Mouse (Mus musculus): ENCODE results near the gene Cct2. TPM values are rescaled to one million over a fixed set of nuclear protein-coding genes. Genes with fewer than 3 reads are reported as not detected.
A peak's percentile ranks its signal among the peaks of the same experiment; 100 is the strongest.
"Not testable (repeated sequence)": the region's sequence is repeated elsewhere in the genome, so short reads cannot be mapped to it uniquely, and the experiment has no call there.

Cct2 gene
- polyA plus RNA-seq, 1 experiment, result 37.3 TPM

- H3K27me3 ChIP-seq (ENCODE audit: control insufficient read depth, insufficient read depth, low read length), result no peaks in the 10 kb centered on the region
- H3K4me1 ChIP-seq (ENCODE audit: control insufficient read depth, insufficient read depth, insufficient read length, low read length), result peaks cover 14% of the 10 kb centered on the region; the same call in 1 of the 2 replicates
- TF ChIP-seq POLR2A (IDR thresholded peaks at IDR 0.05; ENCODE audit: low read depth, low read length), result no peak
- no peak for TF ChIP-seq CTCF (IDR thresholded peaks at IDR 0.05; ENCODE audit: extremely low read depth, insufficient read length, insufficient replicate concordance, low read depth, low read length)
- H3K36me3 ChIP-seq (ENCODE audit: control insufficient read depth, insufficient read depth, low read length), result no peaks in the 10 kb centered on the region
- WGBS, result 71% methylated on average over 6 of the region's 6 CpGs
- no peak overlapping the region for H3K4me3 ChIP-seq (ENCODE audit: low read depth, low read length)
- no peak overlapping the region for H3K27ac ChIP-seq (ENCODE audit: insufficient read depth, low read depth, low read length)
Observed at GRCm38 (mm10) chr10:117040355-117040754, 23.3 kb downstream of the Cct2 start.

GRCm38 (mm10) chr10:117033785-117034184, 29.8 kb downstream of the Cct2 start:
- Histone ChIP-seq H3K4me3 (ENCODE audit: low read depth, low read length) (no peak overlapping the region; the same call in 1 of the 2 replicates), H3K27me3 (ENCODE audit: control insufficient read depth, insufficient read depth, low read length) (no peaks in the 10 kb centered on the region), H3K36me3 (ENCODE audit: control insufficient read depth, insufficient read depth, low read length) (no peaks in the 10 kb centered on the region), H3K4me1 (ENCODE audit: control insufficient read depth, insufficient read depth, insufficient read length, low read length) (peaks cover 12% of the 10 kb centered on the region; the same call in 1 of the 2 replicates), H3K27ac (ENCODE audit: insufficient read depth, low read depth, low read length) (no peak overlapping the region)
- 10% methylated on average over 8 of the region's 8 CpGs for WGBS
- TF ChIP-seq POLR2A (IDR thresholded peaks at IDR 0.05; ENCODE audit: low read depth, low read length) (no peak), CTCF (IDR thresholded peaks at IDR 0.05; ENCODE audit: extremely low read depth, insufficient read length, insufficient replicate concordance, low read depth, low read length) (peak; percentile 93; the same call in 1 of the 2 replicates)

DNA sequence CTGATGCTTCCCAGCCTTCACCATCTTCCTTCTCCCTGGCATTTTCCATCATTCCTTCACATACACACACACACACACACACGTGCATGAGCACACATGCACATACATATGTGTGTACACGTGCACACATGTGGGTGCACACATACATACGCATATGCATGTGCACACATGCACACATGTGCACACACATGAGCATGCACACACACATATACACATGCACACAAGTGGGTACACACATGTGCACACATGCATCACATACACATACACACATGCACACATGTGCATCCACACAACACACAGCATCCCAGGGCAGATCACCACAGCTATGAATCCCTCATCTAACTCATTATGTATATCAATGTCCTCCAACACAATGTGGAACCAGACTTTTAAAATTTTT, 32.5 kb downstream of the Cct2 start:
- no peak for TF ChIP-seq POLR2A (IDR thresholded peaks at IDR 0.05; ENCODE audit: low read depth, low read length)
- WGBS, result 93% methylated on average over 3 of the region's 3 CpGs
- H3K4me1 ChIP-seq (ENCODE audit: control insufficient read depth, insufficient read depth, insufficient read length, low read length), result no peaks in the 10 kb centered on the region
- H3K4me3 ChIP-seq (ENCODE audit: low read depth, low read length), result no peak overlapping the region
- no peak overlapping the region for H3K27ac ChIP-seq (ENCODE audit: insufficient read depth, low read depth, low read length)
- H3K27me3 ChIP-seq (ENCODE audit: control insufficient read depth, insufficient read depth, low read length), result no peaks in the 10 kb centered on the region
- H3K36me3 ChIP-seq (ENCODE audit: control insufficient read depth, insufficient read depth, low read length), result no peaks in the 10 kb centered on the region

- Histone ChIP-seq H3K4me1 (ENCODE audit: control insufficient read depth, insufficient read depth, insufficient read length, low read length) (peaks cover 4% of the 10 kb centered on the region; the same call in 1 of the 2 replicates), H3K27ac (ENCODE audit: insufficient read depth, low read depth, low read length) (no peak overlapping the region), H3K36me3 (ENCODE audit: control insufficient read depth, insufficient read depth, low read length) (no peaks in the 10 kb centered on the region), H3K4me3 (ENCODE audit: low read depth, low read length) (0 out of 2 replicates have a peak overlapping the region, but pooled peaks have one; percentile 3), H3K27me3 (ENCODE audit: control insufficient read depth, insufficient read depth, low read length) (no peaks in the 10 kb centered on the region)
- 66% methylated on average over 8 of the region's 8 CpGs for WGBS
- TF ChIP-seq CTCF (IDR thresholded peaks at IDR 0.05; ENCODE audit: extremely low read depth, insufficient read length, insufficient replicate concordance, low read depth, low read length) (no peak), POLR2A (IDR thresholded peaks at IDR 0.05; ENCODE audit: low read depth, low read length) (no peak)
Observed at GRCm38 (mm10) chr10:117026176-117026575, 37.4 kb downstream of the Cct2 start.

GRCm38 (mm10) chr10:117025776-117026175, 37.8 kb downstream of the Cct2 start:
- not testable (repeated sequence) for H3K36me3 ChIP-seq (ENCODE audit: control insufficient read depth, insufficient read depth, low read length); H3K27ac ChIP-seq (ENCODE audit: insufficient read depth, low read depth, low read length); H3K4me1 ChIP-seq (ENCODE audit: control insufficient read depth, insufficient read depth, insufficient read length, low read length); H3K27me3 ChIP-seq (ENCODE audit: control insufficient read depth, insufficient read depth, low read length); H3K4me3 ChIP-seq (ENCODE audit: low read depth, low read length)

DNA sequence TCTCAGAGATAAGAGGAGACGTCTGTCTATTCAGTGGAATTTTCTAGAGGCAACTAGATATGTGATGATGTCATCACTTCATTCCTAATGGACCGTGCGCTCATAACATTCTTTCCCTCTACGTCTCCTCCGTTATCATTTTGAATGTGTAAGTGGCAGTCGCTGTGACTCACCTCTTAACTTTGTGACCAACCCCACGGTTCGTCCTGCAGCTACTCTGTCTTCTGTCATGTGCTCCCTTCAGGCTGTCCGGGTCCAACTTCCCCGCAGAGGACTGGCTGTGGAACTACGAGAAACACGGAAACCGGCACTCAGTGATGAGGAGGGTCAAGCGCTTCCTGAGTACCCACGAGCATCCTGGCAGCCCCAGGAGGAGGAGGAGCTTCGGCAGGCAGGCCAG, 39.9 kb downstream of the Cct2 start:
- Histone ChIP-seq H3K27me3 (ENCODE audit: control insufficient read depth, insufficient read depth, low read length) (no peaks in the 10 kb centered on the region), H3K4me1 (ENCODE audit: control insufficient read depth, insufficient read depth, insufficient read length, low read length) (peaks cover 4% of the 10 kb centered on the region; the same call in 1 of the 2 replicates), H3K27ac (ENCODE audit: insufficient read depth, low read depth, low read length) (no peak overlapping the region), H3K4me3 (ENCODE audit: low read depth, low read length) (peak overlapping the region; percentile 41), H3K36me3 (ENCODE audit: control insufficient read depth, insufficient read depth, low read length) (no peaks in the 10 kb centered on the region)
- TF ChIP-seq CTCF (IDR thresholded peaks at IDR 0.05; ENCODE audit: extremely low read depth, insufficient read length, insufficient replicate concordance, low read depth, low read length) (no peak), POLR2A (IDR thresholded peaks at IDR 0.05; ENCODE audit: low read depth, low read length) (no peak)
- 25% methylated on average over 16 of the region's 16 CpGs for WGBS

- WGBS, result 54% methylated on average over 21 of the region's 21 CpGs
- H3K27ac ChIP-seq (ENCODE audit: insufficient read depth, low read depth, low read length), result no peak overlapping the region
- TF ChIP-seq POLR2A (IDR thresholded peaks at IDR 0.05; ENCODE audit: low read depth, low read length), result no peak
- no peak for TF ChIP-seq CTCF (IDR thresholded peaks at IDR 0.05; ENCODE audit: extremely low read depth, insufficient read length, insufficient replicate concordance, low read depth, low read length)
- H3K4me3 ChIP-seq (ENCODE audit: low read depth, low read length), result no peak overlapping the region
- peaks cover 4% of the 10 kb centered on the region; the same call in 1 of the 2 replicates for H3K4me1 ChIP-seq (ENCODE audit: control insufficient read depth, insufficient read depth, insufficient read length, low read length)
- H3K36me3 ChIP-seq (ENCODE audit: control insufficient read depth, insufficient read depth, low read length), result no peaks in the 10 kb centered on the region
- H3K27me3 ChIP-seq (ENCODE audit: control insufficient read depth, insufficient read depth, low read length), result no peaks in the 10 kb centered on the region
Observed at GRCm38 (mm10) chr10:117021020-117021754, 42.4 kb downstream of the Cct2 start.
